Mouse (Mus musculus): ENCODE data around the gene Fgb. TPM values are rescaled to one million over a fixed set of nuclear protein-coding genes. Genes with fewer than 3 reads are reported as not detected.

Gene Fgb
- polyA plus RNA-seq, 1 experiment from 2014 or later: 2.8 TPM

DNA sequence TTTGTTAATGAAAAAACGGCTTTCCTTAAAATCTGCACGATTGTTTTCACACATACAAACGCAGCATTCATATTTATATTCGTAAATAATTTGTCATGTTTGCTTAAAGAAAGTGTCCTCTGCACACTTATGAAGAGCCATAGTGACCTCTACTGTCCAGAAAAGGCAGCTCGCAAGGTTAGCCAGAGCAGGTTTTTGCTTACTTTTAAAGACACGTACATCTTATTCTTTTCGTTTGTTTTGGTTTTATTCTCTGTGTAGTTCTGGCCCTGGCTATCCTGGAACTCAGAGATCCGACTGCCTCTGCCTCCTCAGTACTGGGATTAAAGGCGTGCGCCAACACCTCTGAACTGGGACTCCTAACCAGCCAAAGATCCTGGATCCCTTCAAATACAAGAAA is 4.1 kb upstream of the Fgb start:
- Histone ChIP-seq H3K27me3 (ENCODE audit: control insufficient read depth, insufficient read depth, low read length) (no peaks in the 10 kb centered on the region), H3K9me3 (ENCODE audit: control insufficient read depth, low read length) (no peaks in the 10 kb centered on the region), H3K4me2 (replicated peaks; ENCODE audit: low read depth) (no peak overlapping the region), H3K9ac (ENCODE audit: low read length) (no peak overlapping the region), H3K4me1 (replicated peaks; ENCODE audit: control insufficient read depth, insufficient read depth) (peaks cover 3% of the 10 kb centered on the region; the same call in 1 of the 2 replicates), H3K27ac (replicated peaks) (no peak overlapping the region), H3K36me3 (ENCODE audit: control insufficient read depth, insufficient read depth, low read length) (0 out of 2 replicates have a peak, but pooled peaks cover 2% of the 10 kb centered on the region), H3K4me3 (ENCODE audit: low read depth, low read length) (no peak overlapping the region)
- WGBS: 21% methylated on average over 10 of the region's 10 CpGs
- DNase-seq (ENCODE audit: low spot score) (peak; percentile 31), ATAC-seq (ENCODE audit: low FRiP score, low TSS enrichment) (no peak)
- TF ChIP-seq EP300 (optimal IDR thresholded peaks at IDR 0.05): no peak
- TF ChIP-seq CTCF (IDR thresholded peaks at IDR 0.05; ENCODE audit: low read depth): peak; percentile 83

DNA sequence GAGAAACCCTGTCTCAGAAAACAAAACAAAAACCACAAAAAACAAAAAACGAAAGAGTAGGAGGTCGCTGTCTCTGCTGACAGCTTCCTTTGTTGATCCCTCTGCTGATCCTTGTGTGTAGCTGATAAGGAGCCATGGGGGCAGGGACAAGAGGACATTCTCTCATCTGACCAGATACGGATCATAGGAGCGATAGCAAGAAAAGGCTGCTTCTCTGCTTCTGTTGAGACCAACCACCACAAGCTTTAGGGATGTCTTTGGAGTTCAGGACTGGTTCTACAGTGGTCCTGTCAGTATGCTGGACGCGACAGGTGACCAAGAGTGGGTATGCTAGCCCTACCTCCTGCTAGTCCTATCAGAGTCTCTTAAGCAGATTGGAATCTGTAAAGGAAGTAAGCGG is 3.5 kb upstream of the Fgb start:
- no peaks in the 10 kb centered on the region for H3K27me3 ChIP-seq (ENCODE audit: control insufficient read depth, insufficient read depth, low read length)
- no peaks in the 10 kb centered on the region for H3K9me3 ChIP-seq (ENCODE audit: control insufficient read depth, low read length)
- no peak overlapping the region for H3K4me2 ChIP-seq (replicated peaks; ENCODE audit: low read depth)
- H3K4me3 ChIP-seq (ENCODE audit: low read depth, low read length): no peak overlapping the region
- 0 out of 2 replicates have a peak, but pooled peaks cover 2% of the 10 kb centered on the region for H3K36me3 ChIP-seq (ENCODE audit: control insufficient read depth, insufficient read depth, low read length)
- DNase-seq (ENCODE audit: low spot score) (no peak), ATAC-seq (ENCODE audit: low FRiP score, low TSS enrichment) (no peak)
- peaks cover 3% of the 10 kb centered on the region; the same call in 1 of the 2 replicates for H3K4me1 ChIP-seq (replicated peaks; ENCODE audit: control insufficient read depth, insufficient read depth)
- 84% methylated on average over 7 of the region's 7 CpGs for WGBS
- H3K27ac ChIP-seq (replicated peaks): no peak overlapping the region
- no peak overlapping the region for H3K9ac ChIP-seq (ENCODE audit: low read length)
- TF ChIP-seq EP300 (optimal IDR thresholded peaks at IDR 0.05): no peak
- TF ChIP-seq CTCF (IDR thresholded peaks at IDR 0.05; ENCODE audit: low read depth): no peak

GRCm38 (mm10) chr3:83052102-83052501 is 2.4 kb upstream of the Fgb start:
- Histone ChIP-seq H3K9me3 (ENCODE audit: control insufficient read depth, low read length) (no peaks in the 10 kb centered on the region), H3K36me3 (ENCODE audit: control insufficient read depth, insufficient read depth, low read length) (no peaks in the 10 kb centered on the region), H3K4me1 (replicated peaks; ENCODE audit: control insufficient read depth, insufficient read depth) (peaks cover 3% of the 10 kb centered on the region; the same call in 1 of the 2 replicates), H3K4me2 (replicated peaks; ENCODE audit: low read depth) (no peak overlapping the region), H3K9ac (ENCODE audit: low read length) (no peak overlapping the region), H3K27me3 (ENCODE audit: control insufficient read depth, insufficient read depth, low read length) (no peaks in the 10 kb centered on the region), H3K4me3 (ENCODE audit: low read depth, low read length) (no peak overlapping the region), H3K27ac (replicated peaks) (no peak overlapping the region)
- 69% methylated on average over 5 of the region's 5 CpGs for WGBS
- no peak for DNase-seq (ENCODE audit: low spot score)
- TF ChIP-seq CTCF (IDR thresholded peaks at IDR 0.05; ENCODE audit: low read depth) (no peak), EP300 (optimal IDR thresholded peaks at IDR 0.05) (no peak)
- no peak for ATAC-seq (ENCODE audit: low FRiP score, low TSS enrichment)

- Histone ChIP-seq H3K4me2 (replicated peaks; ENCODE audit: low read depth) (no peak overlapping the region), H3K4me3 (ENCODE audit: low read depth, low read length) (no peak overlapping the region), H3K9me3 (ENCODE audit: control insufficient read depth, low read length) (no peaks in the 10 kb centered on the region), H3K4me1 (replicated peaks; ENCODE audit: control insufficient read depth, insufficient read depth) (no peaks in the 10 kb centered on the region), H3K27ac (replicated peaks) (no peak overlapping the region), H3K36me3 (ENCODE audit: control insufficient read depth, insufficient read depth, low read length) (no peaks in the 10 kb centered on the region), H3K9ac (ENCODE audit: low read length) (no peak overlapping the region), H3K27me3 (ENCODE audit: control insufficient read depth, insufficient read depth, low read length) (no peaks in the 10 kb centered on the region)
- no peak for TF ChIP-seq EP300 (optimal IDR thresholded peaks at IDR 0.05)
- TF ChIP-seq CTCF (IDR thresholded peaks at IDR 0.05; ENCODE audit: low read depth): no peak
- ATAC-seq (ENCODE audit: low FRiP score, low TSS enrichment) (no peak), DNase-seq (ENCODE audit: low spot score) (no peak)
- 53% methylated on average over 5 of the region's 5 CpGs for WGBS
These were observed 998 bp upstream of the Fgb start for GRCm38 (mm10) chr3:83050661-83051060.

GRCm38 (mm10) chr3:83046649-83047048 is 3.0 kb downstream of the Fgb start:
- no peaks in the 10 kb centered on the region for H3K36me3 ChIP-seq (ENCODE audit: control insufficient read depth, insufficient read depth, low read length)
- DNase-seq (ENCODE audit: low spot score): no peak

GRCm38 (mm10) chr3:83042451-83042850 is 7.2 kb downstream of the Fgb start:
- no peak overlapping the region for H3K9ac ChIP-seq (ENCODE audit: low read length)
- TF ChIP-seq CTCF (IDR thresholded peaks at IDR 0.05; ENCODE audit: low read depth) (no peak), EP300 (optimal IDR thresholded peaks at IDR 0.05) (no peak)
- H3K9me3 ChIP-seq (ENCODE audit: control insufficient read depth, low read length): no peaks in the 10 kb centered on the region
- no peak overlapping the region for H3K4me2 ChIP-seq (replicated peaks; ENCODE audit: low read depth)
- no peak for ATAC-seq (ENCODE audit: low FRiP score, low TSS enrichment)
- H3K4me1 ChIP-seq (replicated peaks; ENCODE audit: control insufficient read depth, insufficient read depth): no peaks in the 10 kb centered on the region
- DNase-seq (ENCODE audit: low spot score): no peak
- no peak overlapping the region for H3K27ac ChIP-seq (replicated peaks)
- H3K4me3 ChIP-seq (ENCODE audit: low read depth, low read length): no peak overlapping the region
- 91% methylated on average over 5 of the region's 5 CpGs for WGBS
- H3K27me3 ChIP-seq (ENCODE audit: control insufficient read depth, insufficient read depth, low read length): no peaks in the 10 kb centered on the region
- H3K36me3 ChIP-seq (ENCODE audit: control insufficient read depth, insufficient read depth, low read length): no peaks in the 10 kb centered on the region

More at GRCm38 (mm10) chr3:83046649-83047048, 3.0 kb downstream of the Fgb start:
- no peaks in the 10 kb centered on the region for H3K9me3 ChIP-seq (ENCODE audit: control insufficient read depth, low read length)
- no peaks in the 10 kb centered on the region for H3K27me3 ChIP-seq (ENCODE audit: control insufficient read depth, insufficient read depth, low read length)
- no peak overlapping the region for H3K27ac ChIP-seq (replicated peaks)
- H3K4me3 ChIP-seq (ENCODE audit: low read depth, low read length): no peak overlapping the region
- no peak for ATAC-seq (ENCODE audit: low FRiP score, low TSS enrichment)
- no peak overlapping the region for H3K9ac ChIP-seq (ENCODE audit: low read length)
- no peak overlapping the region for H3K4me2 ChIP-seq (replicated peaks; ENCODE audit: low read depth)
- no peaks in the 10 kb centered on the region for H3K4me1 ChIP-seq (replicated peaks; ENCODE audit: control insufficient read depth, insufficient read depth)
- TF ChIP-seq CTCF (IDR thresholded peaks at IDR 0.05; ENCODE audit: low read depth) (no peak), EP300 (optimal IDR thresholded peaks at IDR 0.05) (no peak)
- WGBS: 76% methylated on average over 11 of the region's 11 CpGs
